Mouse (Mus musculus): ENCODE measurements around the gene Fanca.
"Not testable (repeated sequence)": the region's sequence is repeated elsewhere in the genome, so short reads cannot be mapped to it uniquely, and the experiment has no call there.

Fanca gene

GRCm38 (mm10) chr8:123267926-123268656 lies 50.3 kb downstream of the Fanca start:
- peak; percentile 35 for DNase-seq

GRCm38 (mm10) chr8:123257593-123257992 lies 60.8 kb downstream of the Fanca start:
- not testable (repeated sequence) for DNase-seq

DNA sequence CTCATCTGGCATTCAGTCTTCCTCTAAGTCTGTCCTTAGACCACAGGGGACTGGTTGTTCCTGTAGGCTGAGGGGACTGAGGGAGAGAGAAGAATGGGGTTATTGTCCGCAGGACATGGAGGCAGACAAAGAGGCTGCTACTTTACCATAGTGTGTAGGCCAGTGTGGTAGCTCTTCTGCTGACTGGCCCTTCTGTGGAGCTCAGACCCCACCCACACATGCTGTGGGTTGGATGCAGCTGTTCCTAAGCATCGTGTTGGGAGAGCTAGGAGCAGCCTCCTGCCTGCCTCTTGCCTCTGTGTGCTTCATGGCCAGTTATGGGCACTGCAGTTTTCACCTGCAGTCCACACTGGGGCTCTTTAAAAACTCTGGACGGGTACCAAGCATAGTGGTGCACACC lies 61.3 kb downstream of the Fanca start:
- no peak for DNase-seq

- no peak for DNase-seq
Observed at GRCm38 (mm10) chr8:123255170-123255569, 63.2 kb downstream of the Fanca start.

GRCm38 (mm10) chr8:123254099-123254885 lies 64.1 kb downstream of the Fanca start, which contains the start of the genes Zfp276 and Vps9d1:
Gene Zfp276 (plus strand): TSS chr8:123254195.
Gene Vps9d1 (minus strand): TSS chr8:123254348.
- peak; percentile 88 for DNase-seq

DNA sequence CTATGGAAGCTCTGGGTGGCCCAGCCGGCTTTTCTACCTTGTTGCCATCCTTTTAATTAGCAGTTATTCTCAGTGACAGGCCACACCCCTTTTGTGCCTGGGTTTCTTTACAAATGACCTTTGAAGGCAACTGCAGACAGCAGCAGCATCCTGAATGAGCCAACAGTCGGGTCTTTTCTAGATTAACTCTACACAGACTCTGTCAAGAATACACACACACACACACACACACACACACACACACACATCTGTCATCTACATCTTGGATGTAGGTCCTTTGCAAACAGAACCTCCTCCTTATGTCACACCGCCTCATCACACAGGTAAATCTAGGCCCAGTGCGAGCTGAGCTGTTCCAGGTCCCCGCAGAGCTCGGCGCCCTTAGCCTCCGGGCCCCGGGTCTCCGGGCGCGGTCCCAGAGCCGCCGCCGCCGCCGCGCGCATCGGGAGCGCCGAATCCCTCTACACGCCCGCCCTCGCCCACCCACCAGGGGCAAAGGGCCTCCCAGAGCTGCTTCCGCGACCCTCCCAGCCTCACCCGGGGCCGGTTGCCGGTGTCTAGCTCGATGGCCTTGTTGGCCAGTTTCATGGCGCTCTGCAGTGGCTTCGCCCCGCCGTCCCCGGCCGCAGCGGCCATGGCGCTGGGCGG lies 64.8 kb downstream of the Fanca start:
- DNase-seq: peak; percentile 40

DNA sequence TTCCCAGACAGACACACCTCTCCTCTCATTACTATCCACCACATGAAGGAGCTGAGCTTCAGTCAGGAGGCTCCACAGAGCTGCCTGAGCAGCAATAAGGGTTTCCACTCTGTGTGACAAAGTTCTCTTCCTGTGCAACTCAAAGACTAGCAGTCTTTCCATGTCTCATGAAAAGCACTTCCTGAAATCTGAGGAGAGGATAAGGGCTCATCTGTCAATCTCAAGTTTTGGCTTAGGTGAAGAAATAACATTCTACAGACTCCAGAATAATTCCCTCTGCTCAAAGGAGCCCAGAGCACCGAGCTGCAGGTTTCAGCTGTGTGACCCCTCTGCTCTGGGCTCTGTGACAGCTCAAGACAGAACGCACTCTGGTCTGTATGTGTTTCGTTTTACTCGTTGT lies 65.5 kb downstream of the Fanca start:
- DNase-seq: no peak

DNA sequence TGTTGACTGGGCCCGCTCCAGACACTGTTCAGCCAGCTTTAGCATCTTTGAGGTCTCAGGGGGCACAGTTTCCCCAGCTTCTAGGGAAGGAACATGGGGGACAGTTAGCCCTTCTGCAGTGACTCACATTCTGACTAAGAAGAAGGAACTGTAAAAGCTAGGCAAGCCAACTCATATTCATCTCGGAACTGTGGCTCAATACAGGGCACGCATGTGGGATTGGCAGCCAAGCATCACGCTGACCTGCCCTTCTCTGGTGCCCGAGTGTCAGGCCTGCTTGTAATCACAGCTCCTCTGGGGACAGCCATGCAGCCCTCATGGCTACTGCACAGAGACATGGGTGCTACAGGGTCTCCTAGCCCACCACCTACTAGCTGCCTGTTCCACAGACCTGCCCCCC lies 67.4 kb downstream of the Fanca start:
- no peak for DNase-seq

DNA sequence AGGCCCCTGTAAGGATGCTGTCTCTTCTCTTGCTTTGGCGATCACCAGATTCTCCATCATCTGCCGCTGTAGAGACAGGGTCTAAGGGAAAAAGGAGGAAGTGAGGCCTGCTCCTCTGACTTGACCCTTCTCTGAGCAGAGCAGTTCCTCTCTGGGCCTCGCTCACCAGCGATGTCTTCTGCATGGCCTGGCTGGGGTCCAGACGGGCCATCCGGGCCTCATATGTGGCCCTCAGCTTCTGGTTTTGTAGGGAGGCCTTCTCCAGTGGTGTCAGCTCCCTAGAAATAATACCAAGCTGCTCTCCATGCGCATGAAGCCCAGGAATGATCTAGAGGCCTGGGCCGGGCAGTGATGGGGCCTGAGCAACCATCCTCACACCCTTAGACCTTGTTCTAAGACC lies 69.8 kb downstream of the Fanca start:
- no peak for DNase-seq

- DNase-seq: no peak
Observed at GRCm38 (mm10) chr8:123247748-123248147, 70.6 kb downstream of the Fanca start.

DNA sequence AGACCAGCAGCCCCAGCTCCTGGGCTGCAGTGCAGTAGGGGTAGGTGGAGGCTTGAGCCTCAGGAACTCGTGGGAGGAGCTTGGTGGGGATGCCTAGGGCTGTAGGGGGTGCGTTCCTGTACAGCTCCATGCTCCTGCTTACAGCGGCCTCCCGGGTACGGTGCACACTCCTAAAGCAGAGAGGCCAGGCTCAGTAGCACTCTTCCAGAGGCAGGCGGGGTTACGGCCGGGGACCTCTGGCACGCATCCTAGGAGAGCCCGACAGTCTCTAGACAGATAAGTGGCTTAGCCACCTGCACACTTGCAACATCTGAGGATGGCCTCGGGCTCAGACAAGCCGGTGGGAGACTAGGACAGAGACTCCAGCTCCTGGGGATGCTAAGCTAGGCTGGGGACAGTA lies 72.8 kb downstream of the Fanca start:
- DNase-seq: no peak

- peak; percentile 54 for DNase-seq
Observed at GRCm38 (mm10) chr8:123244382-123244781, 74.0 kb downstream of the Fanca start.

GRCm38 (mm10) chr8:123243053-123243452 lies 75.3 kb downstream of the Fanca start:
- no peak for DNase-seq

DNA sequence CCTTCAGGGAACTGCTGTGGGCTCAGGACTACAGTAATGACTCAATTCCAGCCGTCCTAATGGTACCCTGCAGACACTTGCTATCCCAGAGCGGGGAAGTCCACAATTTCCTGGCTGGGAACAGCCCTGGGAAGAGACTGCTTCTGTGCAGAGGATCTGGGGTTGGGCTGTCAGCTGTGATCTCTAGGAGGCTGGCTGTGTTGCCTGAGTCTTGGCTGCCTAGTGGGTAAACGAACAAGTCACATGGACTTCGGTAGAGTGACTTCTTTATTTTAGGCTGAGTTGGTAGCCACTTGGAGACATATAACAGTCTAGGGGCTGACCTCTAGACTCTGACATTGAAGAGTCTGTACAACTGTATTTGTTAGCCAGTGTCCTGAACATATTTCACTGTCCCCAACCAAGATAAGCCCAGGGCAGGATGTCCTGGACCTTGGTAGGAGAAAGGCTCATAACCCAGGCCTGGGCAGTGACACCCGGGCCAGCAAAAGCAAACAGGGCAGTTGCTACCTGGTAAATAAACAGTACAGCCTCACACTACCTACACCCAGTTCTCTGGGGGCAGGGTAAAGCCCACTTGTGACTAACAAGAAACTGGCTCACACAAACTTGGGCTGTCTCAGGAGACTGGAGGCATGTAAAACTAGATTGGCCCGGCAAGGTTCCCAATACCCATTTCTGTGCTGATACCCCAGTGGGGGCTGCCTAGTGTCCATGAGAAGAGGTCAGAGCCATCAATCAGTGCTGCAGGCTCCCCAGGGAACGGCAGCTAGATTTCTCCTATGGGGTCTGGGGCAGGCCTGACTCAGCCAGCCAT lies 76.1 kb downstream of the Fanca start:
- DNase-seq: no peak

- no peak for DNase-seq
Observed at GRCm38 (mm10) chr8:123239398-123239797, 79.0 kb downstream of the Fanca start.

DNA sequence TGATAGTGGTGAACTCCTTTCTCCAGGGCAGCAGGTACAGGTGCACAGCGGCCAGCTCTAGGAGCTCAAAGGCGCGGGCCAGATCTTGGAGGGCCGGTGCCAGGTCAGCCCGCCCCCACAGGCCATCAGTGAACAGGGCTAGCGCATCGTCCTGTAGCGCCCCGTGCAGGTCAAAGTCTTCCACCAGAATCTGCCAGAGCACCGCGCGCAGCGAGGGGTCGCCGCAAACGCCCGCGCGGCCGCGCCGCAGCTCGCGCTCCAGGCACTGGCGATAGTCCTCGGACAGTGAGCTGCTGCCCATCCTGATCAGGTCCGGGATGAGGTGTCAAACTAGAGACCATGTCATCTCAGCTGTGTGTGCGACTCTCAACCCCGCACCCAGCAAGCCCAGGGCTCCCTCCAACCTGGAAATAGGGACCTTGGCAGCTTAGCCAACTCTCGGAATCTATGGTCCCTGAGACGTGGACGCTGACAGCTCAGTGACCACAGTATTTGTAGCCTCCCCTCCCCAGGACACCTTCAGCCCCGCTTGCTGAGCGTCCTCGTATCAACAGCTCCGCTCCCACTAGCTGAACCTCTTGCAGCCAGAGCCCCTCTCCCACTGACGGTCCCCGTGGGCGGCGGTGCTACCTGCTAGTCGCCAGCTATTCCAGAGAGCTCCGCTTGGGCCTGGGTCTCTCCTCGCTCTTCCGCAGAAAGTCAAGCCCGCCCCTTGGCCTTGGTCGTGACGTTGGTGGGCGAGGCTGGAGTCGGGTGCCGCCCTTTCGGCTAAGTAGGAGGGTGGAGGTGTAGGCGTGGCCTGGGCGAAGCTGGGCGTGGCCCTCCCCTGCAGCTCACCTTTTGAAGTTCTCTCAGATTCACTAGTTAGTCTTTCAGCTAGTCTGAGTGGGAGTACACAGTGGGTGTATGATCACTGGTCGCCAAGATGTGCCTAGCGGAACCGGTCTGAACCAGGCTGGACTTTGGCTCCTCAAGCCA lies 82.6 kb downstream of the Fanca start, which contains the start of gene Spata2l:
Gene Spata2l (minus strand): TSS at position 714 of the 978 bp plus-strand sequence.
- DNase-seq: peak; percentile 94

DNA sequence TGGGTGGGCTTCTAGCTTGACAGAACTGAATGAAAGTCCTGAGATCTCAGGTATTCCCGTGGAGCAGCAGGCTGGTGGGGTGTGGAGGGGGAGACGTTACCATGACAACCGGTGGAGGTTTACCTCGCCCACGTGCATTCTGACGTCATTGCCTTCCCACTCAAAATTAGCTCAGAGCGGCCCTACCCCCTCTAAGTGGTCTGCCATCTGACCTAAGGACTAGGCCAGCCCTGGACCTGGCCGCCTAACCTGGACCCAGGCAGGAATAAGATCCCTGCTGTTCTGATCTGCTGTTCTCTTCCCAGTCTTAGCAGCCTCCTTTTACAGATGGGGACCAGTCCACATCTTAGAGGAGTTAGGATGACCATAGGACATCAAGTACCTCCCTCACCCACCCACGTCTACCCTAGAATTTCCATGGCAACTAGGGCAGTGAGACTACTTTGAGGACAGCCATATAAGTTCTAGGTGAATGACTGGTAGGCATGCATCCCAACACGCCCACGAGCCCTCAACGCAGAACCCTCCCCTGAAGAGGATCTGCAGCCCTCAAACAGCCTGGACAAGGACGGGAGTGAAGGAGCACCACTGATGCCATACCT lies 83.4 kb downstream of the Fanca start:
- DNase-seq: no peak

DNA sequence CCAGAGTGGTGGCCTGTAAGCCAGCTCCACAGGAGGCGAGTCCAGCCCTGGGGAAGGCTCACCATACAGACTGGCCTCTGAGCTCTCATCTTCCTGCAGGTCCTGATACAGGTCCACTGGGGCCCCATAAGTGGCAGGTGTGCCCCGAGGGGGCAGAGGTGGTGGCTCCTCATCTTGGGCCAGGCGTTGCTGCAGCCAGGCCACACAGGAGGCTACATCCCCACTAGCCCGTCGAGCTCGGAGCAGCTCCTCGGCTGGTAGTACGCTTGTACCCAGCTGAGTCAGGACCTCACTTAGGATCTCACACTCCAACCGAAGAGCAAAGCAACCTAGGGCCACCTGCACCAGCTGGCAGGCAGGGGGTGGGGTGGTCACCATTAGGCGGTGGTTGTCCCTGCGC lies 84.6 kb downstream of the Fanca start:
- no peak for DNase-seq

GRCm38 (mm10) chr8:123233300-123233699 lies 85.1 kb downstream of the Fanca start:
- DNase-seq: no peak

DNA sequence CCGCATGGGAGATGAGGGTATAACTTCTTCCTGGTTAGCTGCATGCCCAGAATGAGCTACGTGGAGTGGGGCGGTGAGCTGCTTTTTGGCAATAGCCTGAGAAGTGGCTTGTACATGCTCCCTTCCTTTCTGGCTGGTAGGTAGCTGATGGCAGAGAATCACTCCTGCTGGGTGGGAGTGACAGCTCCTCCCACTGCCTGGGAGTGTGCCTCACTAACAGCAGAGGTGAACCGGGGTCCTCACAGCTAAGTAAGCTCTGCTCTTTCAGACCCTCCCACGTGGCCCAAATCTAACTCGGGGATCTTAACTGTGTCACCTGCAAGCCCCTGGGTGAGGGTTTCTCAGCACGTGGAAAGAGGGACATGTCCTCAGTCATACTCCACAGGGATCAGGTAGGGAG lies 85.8 kb downstream of the Fanca start:
- no peak for DNase-seq

DNA sequence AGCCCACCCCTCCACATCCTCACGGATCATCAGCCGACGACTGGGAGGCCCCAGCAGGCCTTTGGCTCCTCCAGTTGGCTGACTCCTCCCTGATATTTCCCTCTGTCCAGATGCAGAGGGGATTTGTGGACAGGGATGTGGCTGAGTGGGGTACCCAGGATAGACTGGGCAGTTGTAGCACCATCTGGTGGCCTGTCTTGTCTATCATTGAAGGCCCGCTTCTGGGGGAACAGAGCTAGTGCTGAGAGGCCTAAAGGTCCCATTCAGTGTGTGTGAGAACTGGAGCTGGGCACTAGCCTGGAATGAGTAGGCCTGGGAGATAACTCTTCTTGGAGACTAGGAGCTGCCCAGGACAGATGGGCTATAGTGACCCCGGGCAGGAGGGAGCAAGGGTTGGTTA lies 86.6 kb downstream of the Fanca start:
- DNase-seq: no peak

All from kidney, adult 18-20 months (tissue).